Mouse (Mus musculus) stomach, embryonic 15.5 days (tissue): Measurements from ENCODE around the gene Kcmf1. TPM values are rescaled to one million over a fixed set of nuclear protein-coding genes. Genes with fewer than 3 reads are reported as not detected.

Experiments used
- ATAC-seq: fragments of 200-750 bp; cut with Nextera tagmentation; 2 replicates; pipeline ENCODE4 v1.8.0; 2017; ENCODE audit warnings: low read depth, moderate number of reproducible peaks, moderate TSS enrichment; ENCODE audit not compliant: insufficient read depth, low FRiP score
- H3K27ac ChIP-seq: fragments of 300-500 bp; sonication (generic); 2 replicates; pipeline ENCODE4 v1.5.1; 2015; ENCODE audit warnings: mild to moderate bottlenecking, inconsistent platforms
- H3K27me3 ChIP-seq: fragments of 300-500 bp; sonication (generic); replicated peaks from 2 replicates; pipeline ENCODE4 v1.6.1; 2015; ENCODE audit warnings: inconsistent platforms
- H3K36me3 ChIP-seq: fragments of 300-500 bp; sonication (generic); 2 replicates; pipeline ENCODE4 v1.6.1; 2015; ENCODE audit warnings: inconsistent platforms
- H3K4me1 ChIP-seq: fragments of 300-500 bp; sonication (generic); 2 replicates; pipeline ENCODE4 v1.6.1; 2015; ENCODE audit warnings: inconsistent platforms
- H3K4me2 ChIP-seq: fragments of 300-500 bp; sonication (generic); 2 replicates; pipeline ENCODE4 v1.6.1; 2015; ENCODE audit warnings: mild to moderate bottlenecking, inconsistent platforms
- H3K4me3 ChIP-seq: fragments of 300-500 bp; sonication (generic); replicated peaks from 2 replicates; pipeline ENCODE4 v1.5.1; 2015; ENCODE audit warnings: inconsistent platforms
- H3K9ac ChIP-seq: fragments of 300-500 bp; sonication (generic); 2 replicates; pipeline ENCODE4 v1.6.1; 2015; ENCODE audit warnings: inconsistent platforms
- H3K9me3 ChIP-seq: fragments of 300-500 bp; sonication (generic); 2 replicates; pipeline ENCODE4 v1.6.1; 2016; ENCODE audit warnings: inconsistent platforms
- WGBS: fragments of 180-500 bp; shearing (Covaris S2); methylation state at CpG from one replicate; pipeline ENCODE4 v1.1.7; 2015; 5-methylcytosine and 5-hydroxymethylcytosine counted together
- polyA plus RNA-seq: library from polyadenylated mRNA; unstranded; fragments of >200 nt; fragmentation: Nextera tagmentation; extraction: Ambion mirVana; gene quantifications from 2 replicates; pipeline ENCODE4 v1.2.1, GENCODE M21; 2015

Gene Kcmf1
- polyA plus RNA-seq, 1 experiment from 2014 or later: 46.2 TPM

DNA sequence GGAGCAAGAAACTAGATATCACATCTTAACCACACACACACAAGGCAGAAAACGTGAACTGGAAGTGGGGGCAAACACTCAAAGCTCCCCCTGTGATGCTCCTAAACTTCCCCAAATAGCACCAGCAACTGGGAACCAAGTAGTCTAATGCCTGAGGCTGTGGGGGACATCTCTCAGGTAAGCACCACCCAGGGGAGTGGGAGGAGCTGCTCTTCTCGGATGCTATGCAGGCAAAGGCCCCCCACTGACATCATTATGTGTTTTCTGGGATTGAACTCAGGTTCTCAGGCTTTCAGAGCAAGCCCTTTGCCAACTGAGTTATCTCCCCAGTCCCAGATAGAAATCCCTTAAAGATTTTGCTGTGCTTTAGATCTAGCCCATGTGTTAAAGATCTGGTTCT, 99.1 kb downstream of the Kcmf1 start:
- no peak overlapping the region for H3K4me2 ChIP-seq
- H3K27ac ChIP-seq: no peak overlapping the region
- no peak for ATAC-seq
- no peaks in the 10 kb centered on the region for H3K36me3 ChIP-seq
- H3K4me3 ChIP-seq: no peak overlapping the region
- no peaks in the 10 kb centered on the region for H3K9me3 ChIP-seq
- WGBS: 46% methylated on average over 2 of the region's 2 CpGs
- H3K9ac ChIP-seq: no peak overlapping the region
- no peaks in the 10 kb centered on the region for H3K27me3 ChIP-seq
- no peaks in the 10 kb centered on the region for H3K4me1 ChIP-seq

DNA sequence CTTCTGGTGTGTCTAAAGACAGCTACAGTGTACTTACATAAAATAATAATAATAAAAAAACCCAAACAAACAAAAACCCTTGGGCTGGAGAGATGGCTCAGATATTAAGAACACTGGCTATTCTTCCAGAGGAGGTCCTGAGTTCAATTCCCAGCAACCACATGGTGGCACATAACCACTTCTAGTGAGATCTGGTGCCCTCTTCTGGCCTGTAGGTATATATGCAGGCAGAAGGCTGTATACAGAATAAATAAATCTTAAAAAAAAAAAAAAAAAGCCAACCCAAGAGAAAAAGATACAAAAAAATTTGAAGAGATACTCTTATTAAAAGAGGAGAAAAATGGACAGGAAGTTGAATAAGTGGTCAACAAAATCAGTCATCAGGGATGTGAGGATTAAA, 102.0 kb downstream of the Kcmf1 start:
- H3K9me3 ChIP-seq: no peaks in the 10 kb centered on the region
- H3K4me3 ChIP-seq: no peak overlapping the region
- no peak overlapping the region for H3K4me2 ChIP-seq
- no peak for ATAC-seq
- no peaks in the 10 kb centered on the region for H3K27me3 ChIP-seq
- H3K9ac ChIP-seq: no peak overlapping the region
- no peak overlapping the region for H3K27ac ChIP-seq
- no peaks in the 10 kb centered on the region for H3K36me3 ChIP-seq
- no peaks in the 10 kb centered on the region for H3K4me1 ChIP-seq

DNA sequence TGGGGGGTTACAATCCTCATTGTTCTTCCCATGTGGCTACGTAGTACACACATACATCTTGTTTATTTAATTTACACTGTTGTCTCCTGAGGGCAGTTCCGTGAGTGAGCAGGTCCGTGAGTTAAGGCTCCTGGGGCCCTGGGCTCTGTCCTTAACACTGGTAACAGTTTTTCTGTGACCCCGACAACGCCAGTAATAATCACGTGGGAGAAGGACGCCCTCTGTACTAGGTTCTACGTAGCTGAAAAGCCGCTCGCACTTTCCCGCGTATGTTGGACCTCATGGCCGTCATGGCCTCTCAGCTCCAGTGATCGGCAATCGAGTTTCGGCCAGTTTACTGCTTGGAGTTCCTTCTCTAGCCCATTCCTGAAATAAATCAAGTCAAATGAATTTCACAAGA, 104.3 kb downstream of the Kcmf1 start:
- Histone ChIP-seq H3K4me2 (no peak overlapping the region), H3K36me3 (no peaks in the 10 kb centered on the region), H3K27ac (peak overlapping the region; percentile 64; the same call in 1 of the 2 replicates), H3K27me3 (no peaks in the 10 kb centered on the region), H3K9me3 (no peaks in the 10 kb centered on the region), H3K4me1 (no peaks in the 10 kb centered on the region), H3K4me3 (no peak overlapping the region), H3K9ac (no peak overlapping the region)
- WGBS: 55% methylated on average over 16 of the region's 16 CpGs
- no peak for ATAC-seq

DNA sequence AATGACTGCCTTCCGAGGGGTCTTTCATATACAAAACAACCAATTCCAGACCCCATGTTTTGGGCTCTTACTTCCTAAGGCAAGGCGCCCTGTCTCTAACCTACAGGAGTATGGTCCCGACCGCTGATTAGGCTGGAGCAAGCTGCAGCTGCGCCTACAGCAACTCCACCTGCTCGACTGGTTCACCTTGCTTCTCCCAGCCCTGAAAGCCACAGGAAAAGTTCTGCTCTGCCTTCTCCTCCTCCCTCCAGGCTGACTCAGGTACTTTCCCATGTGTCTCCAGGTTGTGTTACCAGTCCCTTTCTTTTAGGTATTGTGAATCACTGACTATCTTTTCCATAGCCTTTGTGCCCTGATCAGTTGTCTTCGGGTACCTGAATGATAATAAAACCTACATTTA, 104.9 kb downstream of the Kcmf1 start:
- Histone ChIP-seq H3K9me3 (no peaks in the 10 kb centered on the region), H3K9ac (no peak overlapping the region), H3K4me3 (no peak overlapping the region), H3K36me3 (no peaks in the 10 kb centered on the region), H3K4me1 (0 out of 2 replicates have a peak, but pooled peaks cover 2% of the 10 kb centered on the region), H3K27me3 (no peaks in the 10 kb centered on the region), H3K27ac (peak overlapping the region; percentile 64; the same call in 1 of the 2 replicates), H3K4me2 (no peak overlapping the region)
- peak; percentile 80; the same call in 1 of the 2 replicates for ATAC-seq
- WGBS: 52% methylated on average over 7 of the region's 7 CpGs

DNA sequence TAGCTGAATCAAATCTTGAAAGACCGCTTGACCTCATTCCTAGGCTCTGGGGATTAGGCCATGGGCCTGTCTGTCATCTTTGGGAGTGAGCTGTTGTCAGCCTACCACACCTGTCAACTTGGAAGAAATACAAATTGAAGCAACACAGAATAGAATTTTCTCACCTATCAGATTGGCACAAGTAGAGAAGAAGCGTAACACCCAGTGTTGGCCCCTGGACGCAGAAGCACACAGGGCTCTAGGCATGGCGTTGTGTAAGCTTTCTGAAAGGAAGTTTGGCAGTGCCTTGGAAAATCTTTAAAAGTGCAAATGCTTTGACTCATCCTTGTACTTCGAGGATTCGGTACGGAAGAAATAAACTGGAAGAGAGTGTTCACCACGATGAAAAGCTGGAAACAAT, 107.1 kb downstream of the Kcmf1 start:
- no peaks in the 10 kb centered on the region for H3K27me3 ChIP-seq
- no peaks in the 10 kb centered on the region for H3K36me3 ChIP-seq
- H3K9me3 ChIP-seq: no peaks in the 10 kb centered on the region
- no peak for ATAC-seq
- no peak overlapping the region for H3K9ac ChIP-seq
- WGBS: 93% methylated on average over 8 of the region's 8 CpGs
- no peak overlapping the region for H3K27ac ChIP-seq
- H3K4me2 ChIP-seq: no peak overlapping the region
- no peak overlapping the region for H3K4me3 ChIP-seq
- peaks cover 6% of the 10 kb centered on the region; the same call in 1 of the 2 replicates for H3K4me1 ChIP-seq

Other genes with a start within 250 kb of the Kcmf1 start
- gene Tcf7l1, start 110.7 kb downstream of the Kcmf1 start, polyA plus RNA-seq: 23.7 and 25.5 TPM in 2 replicates
- gene Tmsb10, start 58.8 kb upstream of the Kcmf1 start, polyA plus RNA-seq: 1,706 and 1,913 TPM in 2 replicates